ENCODE assay signal across 13 mouse cellular contexts in genomic region chr12:111891800-111892199, GRCm38 (mm10). TPM values are rescaled to one million over a fixed set of nuclear protein-coding genes. Genes with fewer than 3 reads are reported as not detected.
DNase-seq lines count a peak whose midpoint lies in the region; ATAC-seq and TF ChIP-seq lines count a peak whose summit lies in the region.
"Had no signal": no experiment of that assay in that cellular context is flagged by ENCODE, and none has a peak within 500 bp of the region (broad histone marks: within the 10 kb centered on the region; RNA-seq: fewer than 3 reads in every experiment).

No protein-coding gene starts in this region.

- no peak overlapping the region for H3K9ac ChIP-seq in liver, adult 2 months (ENCODE audit: low read depth, low read length)
- H3K9ac ChIP-seq in liver, embryonic 11.5 days (ENCODE audit: low read depth, low read length) = no peak overlapping the region
- H3K9ac ChIP-seq: forebrain, embryonic 15.5 days; heart, embryonic 12.5 days; hindbrain, embryonic 15.5 days had no signal

- no peak for TF ChIP-seq CTCF in liver, adult 2 months (IDR thresholded peaks at IDR 0.05; ENCODE audit: low read depth, low read length)
- no peak for TF ChIP-seq CTCF in kidney, adult 2 months (conservative IDR thresholded peaks at IDR 0.05; ENCODE audit: insufficient read depth, insufficient read length, low read depth, low read length)

- 36% methylated on average over 4 of the region's 4 CpGs for WGBS in liver, adult 2 months
- 84% methylated on average over 4 of the region's 4 CpGs for WGBS in liver, embryonic 11.5 days
- WGBS in embryonic facial prominence, embryonic 10.5 days = 85% methylated on average over 4 of the region's 4 CpGs
- 91% methylated on average over 4 of the region's 4 CpGs for WGBS in kidney, adult 2 months

- intact Hi-C loops in heart, postnatal 36 days (cut with DNase I) = no loop called here

- no peaks in the 10 kb centered on the region for H3K36me3 ChIP-seq in liver, adult 2 months (ENCODE audit: control insufficient read depth, insufficient read depth, low read length)
- H3K36me3 ChIP-seq in liver, embryonic 11.5 days (ENCODE audit: control insufficient read depth, insufficient read depth, low read length) = 0 out of 2 replicates have a peak, but pooled peaks cover 2% of the 10 kb centered on the region
- no peaks in the 10 kb centered on the region for H3K36me3 ChIP-seq in embryonic facial prominence, embryonic 10.5 days (replicated peaks)
- H3K36me3 ChIP-seq in kidney, adult 2 months (ENCODE audit: control insufficient read depth, insufficient read depth, low read length) = no peaks in the 10 kb centered on the region
- H3K36me3 ChIP-seq: forebrain, embryonic 15.5 days; heart, embryonic 12.5 days; hindbrain, embryonic 15.5 days had no signal

- no peak for TF ChIP-seq POLR2A in liver, adult 2 months (IDR thresholded peaks at IDR 0.05; ENCODE audit: extremely low read depth, insufficient read depth, low read length)
- no peak for TF ChIP-seq POLR2A in kidney, adult 2 months (IDR thresholded peaks at IDR 0.05; ENCODE audit: low read depth, low read length)

- no peak for ATAC-seq in liver, embryonic 11.5 days (replicated peaks; ENCODE audit: low FRiP score)
- ATAC-seq: forebrain, embryonic 15.5 days had no signal

- no peaks in the 10 kb centered on the region for H3K9me3 ChIP-seq in liver, embryonic 11.5 days (ENCODE audit: control insufficient read depth, low read length)
- no peaks in the 10 kb centered on the region for H3K9me3 ChIP-seq in embryonic facial prominence, embryonic 10.5 days
- H3K9me3 ChIP-seq: forebrain, embryonic 15.5 days; heart, embryonic 12.5 days; hindbrain, embryonic 15.5 days had no signal

- no peaks in the 10 kb centered on the region for H3K27me3 ChIP-seq in liver, adult 2 months (ENCODE audit: control insufficient read depth, insufficient read depth, low read length)
- H3K27me3 ChIP-seq in liver, embryonic 11.5 days (replicated peaks; ENCODE audit: control insufficient read depth, insufficient read depth, low read length) = no peaks in the 10 kb centered on the region
- H3K27me3 ChIP-seq in embryonic facial prominence, embryonic 10.5 days (replicated peaks; ENCODE audit: low read depth, poor library complexity, severe bottlenecking) = no peaks in the 10 kb centered on the region
- no peaks in the 10 kb centered on the region for H3K27me3 ChIP-seq in kidney, adult 2 months (replicated peaks; ENCODE audit: control insufficient read depth, insufficient read depth, low read length)
- H3K27me3 ChIP-seq: forebrain, embryonic 15.5 days; heart, embryonic 12.5 days; hindbrain, embryonic 15.5 days had no signal

- H3K4me2 ChIP-seq in liver, embryonic 11.5 days = no peak overlapping the region
- H3K4me2 ChIP-seq: forebrain, embryonic 15.5 days; heart, embryonic 12.5 days; hindbrain, embryonic 15.5 days had no signal

- H3K27ac ChIP-seq in liver, adult 2 months (replicated peaks; ENCODE audit: insufficient read depth, low read depth, low read length) = no peak overlapping the region
- no peak overlapping the region for H3K27ac ChIP-seq in liver, embryonic 11.5 days (ENCODE audit: low read depth, low read length)
- H3K27ac ChIP-seq in embryonic facial prominence, embryonic 10.5 days (replicated peaks) = peak overlapping the region; percentile 30; the same call in 1 of the 2 replicates
- no peak overlapping the region for H3K27ac ChIP-seq in kidney, adult 2 months (ENCODE audit: insufficient read depth, low read depth, low read length)
- H3K27ac ChIP-seq: forebrain, embryonic 15.5 days; hindbrain, embryonic 15.5 days had no signal

- no peak overlapping the region for H3K4me3 ChIP-seq in liver, adult 2 months (ENCODE audit: insufficient read depth, low read depth, low read length)
- no peak overlapping the region for H3K4me3 ChIP-seq in liver, embryonic 11.5 days (ENCODE audit: low read depth, low read length)
- no peak overlapping the region for H3K4me3 ChIP-seq in embryonic facial prominence, embryonic 10.5 days
- no peak overlapping the region for H3K4me3 ChIP-seq in kidney, adult 2 months (ENCODE audit: insufficient read depth, low read depth, low read length)
- H3K4me3 ChIP-seq: forebrain, embryonic 15.5 days; heart, embryonic 12.5 days; hindbrain, embryonic 15.5 days had no signal

- H3K4me1 ChIP-seq in liver, adult 2 months (ENCODE audit: control insufficient read depth, insufficient read depth, low read length) = peaks cover 13% of the 10 kb centered on the region
- peaks cover 23% of the 10 kb centered on the region for H3K4me1 ChIP-seq in liver, embryonic 11.5 days (replicated peaks; ENCODE audit: control insufficient read depth, insufficient read depth, low read length)
- peaks cover 18% of the 10 kb centered on the region for H3K4me1 ChIP-seq in embryonic facial prominence, embryonic 10.5 days
- H3K4me1 ChIP-seq in kidney, adult 2 months (ENCODE audit: control insufficient read depth, insufficient read depth, low read length) = peaks cover 8% of the 10 kb centered on the region; the same call in 1 of the 2 replicates

- peaks cover 32% of the 10 kb centered on the region; the same call in 1 of the 2 replicates for H3K79me2 ChIP-seq in liver, adult 2 months (ENCODE audit: control insufficient read depth, insufficient read depth, low read length)

- peak; percentile 87 for DNase-seq in heart, adult 11 months
- DNase-seq in heart, postnatal 36 days = no peak
- DNase-seq in liver, adult 2 months (ENCODE audit: extremely low read depth, low read depth, low spot score) = peak; percentile 53
- no peak for DNase-seq in liver, embryonic 11.5 days (ENCODE audit: low spot score)
- DNase-seq in embryonic facial prominence, embryonic 10.5 days (ENCODE audit: low spot score) = no peak
- DNase-seq in kidney, adult 2 months = no peak
- DNase-seq: adrenal gland, postnatal 36 days; cerebellum, adult 2 months; cerebellum, postnatal 10 days; gastrocnemius, postnatal 10 days had no signal

RNA-seq across cellular contexts. Expression of gene Ppp1r13b, which starts 16.1 kb away (rescaled TPM):
- total RNA-seq in heart, postnatal 36 days (2021) = 10 to 100 TPM; 19.7 to 20.3 TPM
- total RNA-seq in liver, adult 2 months (2014; rRNA removed) = 2.9 and 4.2 TPM in 2 replicates
- 4.5 and 5.4 TPM in 2 replicates for polyA plus RNA-seq in liver, adult 2 months (2012; rRNA removed)
- polyA plus RNA-seq in liver, embryonic 11.5 days (2014; fragmentation: Nextera tagmentation; extraction: Ambion mirVana) = 10.8 TPM in 2 replicates
- polyA plus RNA-seq in embryonic facial prominence, embryonic 10.5 days (2016; fragmentation: Nextera tagmentation; extraction: Ambion mirVana) = 4.1 and 5.1 TPM in 2 replicates
- polyA plus RNA-seq in kidney, adult 2 months (2012; rRNA removed) = 11.2 and 11.7 TPM in 2 replicates

Comparison
In these comparisons a context has a peak if more than half of its experiments do, and no peak if none do; other contexts are left out.
1. DNase-seq: peak in heart, adult 11 months (single experiment) and liver, adult 2 months (single experiment); none in heart, postnatal 36 days (0 of 2), liver, embryonic 11.5 days (single experiment), embryonic facial prominence, embryonic 10.5 days (single experiment) and kidney, adult 2 months (single experiment).